Mouse (Mus musculus): ENCODE measurements around the gene Polr3h. TPM values are rescaled to one million over a fixed set of nuclear protein-coding genes. Genes with fewer than 3 reads are reported as not detected.

Polr3h gene
- polyA plus RNA-seq, 2 experiments = 25.0 to 71.6 TPM

DNA sequence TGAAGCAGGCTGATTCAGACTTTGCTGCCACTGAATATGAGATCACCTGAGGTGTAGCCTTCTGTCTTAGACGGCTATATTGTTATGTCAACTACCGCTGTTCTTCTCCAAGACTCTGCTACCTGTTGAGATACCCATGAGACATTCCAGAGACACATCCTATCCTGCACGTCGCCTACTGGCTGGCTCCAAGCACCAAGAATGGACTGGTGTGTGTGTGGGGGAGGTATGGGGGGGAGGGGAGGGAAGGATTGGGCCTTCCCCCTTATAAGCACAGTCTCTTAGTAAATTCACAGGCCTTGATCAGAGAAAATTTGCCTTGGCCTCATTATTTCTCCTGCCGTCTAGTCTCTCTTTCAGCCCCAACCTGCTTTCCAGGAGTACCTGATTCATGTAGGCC lies 41.8 kb upstream of the Polr3h start:
- no peaks in the 10 kb centered on the region for H3K4me1 ChIP-seq (ENCODE audit: control insufficient read depth, insufficient read depth, low read length)
- H3K9ac ChIP-seq (ENCODE audit: low read depth, low read length, severe bottlenecking) = no peak overlapping the region
- no peak overlapping the region for H3K4me3 ChIP-seq (replicated peaks; ENCODE audit: low read length)
- TF ChIP-seq POLR2A (IDR thresholded peaks at IDR 0.05; ENCODE audit: borderline replicate concordance, extremely low read depth, insufficient read depth, insufficient read length) = no peak
- WGBS = 86% methylated on average over 5 of the region's 5 CpGs
- H3K9me3 ChIP-seq (ENCODE audit: control insufficient read depth, low read length) = no peaks in the 10 kb centered on the region; the same call in 1 of the 2 replicates
- no peaks in the 10 kb centered on the region for H3K36me3 ChIP-seq (ENCODE audit: control insufficient read depth, insufficient read depth, low read length)
- ATAC-seq (ENCODE audit: low FRiP score, low read depth) (no peak), DNase-seq (ENCODE audit: low spot score) (no peak)
- no peak overlapping the region for H3K4me2 ChIP-seq (replicated peaks; ENCODE audit: low read depth, low read length, severe bottlenecking)
- no peaks in the 10 kb centered on the region for H3K27me3 ChIP-seq (ENCODE audit: control insufficient read depth, insufficient read depth, low read length)
- no peak overlapping the region for H3K27ac ChIP-seq (replicated peaks; ENCODE audit: low read depth, low read length)

DNA sequence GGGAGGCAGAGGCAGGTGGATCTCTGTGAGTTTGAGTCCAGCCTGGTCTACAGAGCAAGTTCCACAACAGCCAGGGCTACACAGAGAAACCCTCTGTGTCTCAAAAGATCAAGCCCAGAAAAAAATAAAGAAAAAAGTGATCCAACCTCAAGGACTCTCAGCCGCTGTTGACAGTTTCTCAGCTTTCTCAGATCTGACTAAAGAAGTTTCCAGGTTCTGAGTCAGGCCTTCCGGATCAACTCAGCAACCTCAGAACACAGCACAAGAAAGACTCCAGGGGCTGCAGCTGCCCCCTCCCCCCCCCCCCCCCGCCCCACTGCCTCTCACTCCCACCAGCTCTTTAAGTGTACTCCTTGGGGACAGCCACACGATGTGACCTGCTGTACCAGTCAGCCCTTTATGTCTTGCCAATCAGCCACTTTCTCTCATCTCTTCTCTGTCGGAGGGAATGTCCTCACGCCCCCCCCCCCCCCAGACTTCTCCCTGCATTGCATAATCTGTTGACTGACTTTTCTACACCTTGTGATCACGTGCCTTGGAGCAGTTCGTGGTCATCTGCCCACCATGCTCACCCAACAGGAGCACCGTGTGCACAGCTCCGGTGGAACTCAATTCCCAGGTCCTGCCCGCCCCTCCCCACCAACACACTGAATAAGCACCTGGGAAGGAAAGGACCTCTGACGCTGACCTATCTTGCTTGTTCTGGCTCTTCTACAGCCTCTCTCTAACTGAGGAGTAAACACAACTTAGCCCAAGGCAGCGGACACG lies 40.2 kb upstream of the Polr3h start:
- Histone ChIP-seq H3K36me3 (ENCODE audit: control insufficient read depth, insufficient read depth, low read length) (no peaks in the 10 kb centered on the region), H3K4me1 (ENCODE audit: control insufficient read depth, insufficient read depth, low read length) (no peaks in the 10 kb centered on the region), H3K4me3 (replicated peaks; ENCODE audit: low read length) (no peak overlapping the region), H3K27ac (replicated peaks; ENCODE audit: low read depth, low read length) (no peak overlapping the region), H3K27me3 (ENCODE audit: control insufficient read depth, insufficient read depth, low read length) (no peaks in the 10 kb centered on the region), H3K9ac (ENCODE audit: low read depth, low read length, severe bottlenecking) (no peak overlapping the region), H3K4me2 (replicated peaks; ENCODE audit: low read depth, low read length, severe bottlenecking) (no peak overlapping the region), H3K9me3 (ENCODE audit: control insufficient read depth, low read length) (no peaks in the 10 kb centered on the region)
- ATAC-seq (ENCODE audit: low FRiP score, low read depth) (no peak), DNase-seq (ENCODE audit: low spot score) (no peak)
- no peak for TF ChIP-seq POLR2A (IDR thresholded peaks at IDR 0.05; ENCODE audit: borderline replicate concordance, extremely low read depth, insufficient read depth, insufficient read length)
- 89% methylated on average over 11 of the region's 14 CpGs for WGBS

DNA sequence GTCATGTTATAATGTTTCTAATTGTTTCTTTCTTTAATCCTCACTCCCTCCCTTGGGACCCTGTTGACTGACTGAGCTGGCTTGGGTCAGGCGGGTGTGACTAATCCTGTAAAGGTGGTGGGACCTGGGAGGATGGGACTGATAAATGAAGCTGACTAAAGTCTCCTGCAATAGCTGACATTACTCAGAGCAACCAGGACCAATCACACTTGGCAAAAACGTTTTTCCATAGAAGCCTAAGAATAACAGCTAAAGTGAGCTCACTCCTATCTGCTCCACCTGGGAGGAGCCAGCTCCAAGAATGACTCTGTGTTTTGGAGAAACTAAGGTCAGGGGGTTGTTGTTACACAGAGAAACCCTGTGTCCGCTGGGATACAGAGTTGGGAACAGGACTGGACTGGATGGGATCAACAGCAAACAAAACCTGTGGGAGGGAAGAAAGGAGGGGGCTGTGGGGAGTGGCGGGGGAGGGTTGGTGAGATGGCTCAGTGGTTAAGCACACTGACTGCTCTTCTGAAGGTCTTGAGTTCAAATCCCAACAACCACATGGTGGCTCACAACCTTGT lies 39.0 kb upstream of the Polr3h start:
- H3K4me2 ChIP-seq (replicated peaks; ENCODE audit: low read depth, low read length, severe bottlenecking) = no peak overlapping the region
- TF ChIP-seq POLR2A (IDR thresholded peaks at IDR 0.05; ENCODE audit: borderline replicate concordance, extremely low read depth, insufficient read depth, insufficient read length) = no peak
- no peak overlapping the region for H3K9ac ChIP-seq (ENCODE audit: low read depth, low read length, severe bottlenecking)
- no peaks in the 10 kb centered on the region for H3K9me3 ChIP-seq (ENCODE audit: control insufficient read depth, low read length)
- ATAC-seq (ENCODE audit: low FRiP score, low read depth) = no peak
- H3K36me3 ChIP-seq (ENCODE audit: control insufficient read depth, insufficient read depth, low read length) = no peaks in the 10 kb centered on the region
- H3K27ac ChIP-seq (replicated peaks; ENCODE audit: low read depth, low read length) = no peak overlapping the region
- no peaks in the 10 kb centered on the region for H3K27me3 ChIP-seq (ENCODE audit: control insufficient read depth, insufficient read depth, low read length)
- 72% methylated on average over 4 of the region's 4 CpGs for WGBS
- no peak for DNase-seq (ENCODE audit: low spot score)
- H3K4me1 ChIP-seq (ENCODE audit: control insufficient read depth, insufficient read depth, low read length) = no peaks in the 10 kb centered on the region
- H3K4me3 ChIP-seq (replicated peaks; ENCODE audit: low read length) = no peak overlapping the region

DNA sequence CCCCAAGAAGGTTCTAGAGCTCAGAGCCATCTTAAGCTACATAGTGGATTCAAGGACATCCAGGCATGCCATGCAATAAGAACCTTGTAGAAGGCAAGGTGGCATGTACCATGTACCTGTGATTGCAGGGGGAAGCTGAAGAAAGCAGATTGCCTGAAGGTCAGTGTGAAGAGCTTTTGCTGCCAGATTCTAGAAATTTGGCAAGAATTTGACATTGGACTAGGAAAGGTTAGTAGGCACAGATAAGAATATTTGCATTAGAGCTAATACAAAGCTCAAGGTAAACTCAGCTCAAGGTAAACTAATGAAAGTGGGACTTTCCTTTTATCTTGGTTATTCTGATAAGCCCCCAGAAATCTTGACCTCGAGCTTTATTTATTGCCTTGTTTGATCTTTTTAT lies 38.2 kb upstream of the Polr3h start:
- ATAC-seq (ENCODE audit: low FRiP score, low read depth) (no peak), DNase-seq (ENCODE audit: low spot score) (no peak)
- H3K27ac ChIP-seq (replicated peaks; ENCODE audit: low read depth, low read length) = no peak overlapping the region
- 29% methylated on average over 1 of the region's 1 CpGs for WGBS
- no peak overlapping the region for H3K4me3 ChIP-seq (replicated peaks; ENCODE audit: low read length)
- TF ChIP-seq POLR2A (IDR thresholded peaks at IDR 0.05; ENCODE audit: borderline replicate concordance, extremely low read depth, insufficient read depth, insufficient read length) = no peak
- no peaks in the 10 kb centered on the region for H3K27me3 ChIP-seq (ENCODE audit: control insufficient read depth, insufficient read depth, low read length)
- H3K4me2 ChIP-seq (replicated peaks; ENCODE audit: low read depth, low read length, severe bottlenecking) = no peak overlapping the region
- H3K9ac ChIP-seq (ENCODE audit: low read depth, low read length, severe bottlenecking) = no peak overlapping the region
- H3K36me3 ChIP-seq (ENCODE audit: control insufficient read depth, insufficient read depth, low read length) = no peaks in the 10 kb centered on the region
- no peaks in the 10 kb centered on the region for H3K4me1 ChIP-seq (ENCODE audit: control insufficient read depth, insufficient read depth, low read length)
- H3K9me3 ChIP-seq (ENCODE audit: control insufficient read depth, low read length) = no peaks in the 10 kb centered on the region

DNA sequence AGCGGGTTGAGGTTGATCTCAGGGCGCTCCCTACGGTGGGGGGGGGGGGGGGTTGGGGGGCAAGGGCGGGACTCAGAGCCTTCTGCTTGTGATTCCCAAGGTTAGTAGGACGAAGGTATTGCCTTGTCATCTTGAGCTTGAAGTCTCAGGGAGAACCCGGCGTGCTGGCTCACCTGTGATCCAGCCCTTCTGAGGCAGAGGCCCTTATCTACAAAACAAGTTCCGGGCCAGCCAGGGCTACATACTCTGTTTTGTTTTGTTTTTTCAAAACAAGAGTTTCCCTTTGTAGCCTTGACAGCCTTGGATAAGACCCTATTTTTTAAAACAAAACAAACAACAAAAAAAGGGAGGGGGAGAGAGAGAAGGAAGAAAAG lies 35.0 kb upstream of the Polr3h start:
- Histone ChIP-seq H3K36me3 (ENCODE audit: control insufficient read depth, insufficient read depth, low read length) (no peaks in the 10 kb centered on the region; the same call in 1 of the 2 replicates), H3K9ac (ENCODE audit: low read depth, low read length, severe bottlenecking) (no peak overlapping the region), H3K4me3 (replicated peaks; ENCODE audit: low read length) (peak overlapping the region; percentile 67), H3K27ac (replicated peaks; ENCODE audit: low read depth, low read length) (no peak overlapping the region), H3K4me1 (ENCODE audit: control insufficient read depth, insufficient read depth, low read length) (no peaks in the 10 kb centered on the region), H3K9me3 (ENCODE audit: control insufficient read depth, low read length) (no peaks in the 10 kb centered on the region), H3K4me2 (replicated peaks; ENCODE audit: low read depth, low read length, severe bottlenecking) (peak overlapping the region; percentile 97), H3K27me3 (ENCODE audit: control insufficient read depth, insufficient read depth, low read length) (no peaks in the 10 kb centered on the region)
- no peak for ATAC-seq (ENCODE audit: low FRiP score, low read depth)
- TF ChIP-seq POLR2A (IDR thresholded peaks at IDR 0.05; ENCODE audit: borderline replicate concordance, extremely low read depth, insufficient read depth, insufficient read length) = no peak
- WGBS = under 1% methylated on average over 4 of the region's 8 CpGs
- no peak for DNase-seq (ENCODE audit: low spot score)

All from limb, embryonic 14.5 days (tissue).